Mouse (Mus musculus) bone marrow macrophage, adult 2 months (primary cell): ENCODE measurements around the gene Tmbim1.

Experiments used
- CTCF ChIP-seq: IDR thresholded peaks from 2 replicates; pipeline ENCODE4 v1.5.1; 2012; ENCODE audit warnings: low read depth, mild to moderate bottlenecking, low read length, moderate library complexity
- POLR2A ChIP-seq: IDR thresholded peaks from 2 replicates; pipeline ENCODE4 v1.6.1; 2012; ENCODE audit warnings: mild to moderate bottlenecking, low read depth, low read length, borderline replicate concordance

DNA sequence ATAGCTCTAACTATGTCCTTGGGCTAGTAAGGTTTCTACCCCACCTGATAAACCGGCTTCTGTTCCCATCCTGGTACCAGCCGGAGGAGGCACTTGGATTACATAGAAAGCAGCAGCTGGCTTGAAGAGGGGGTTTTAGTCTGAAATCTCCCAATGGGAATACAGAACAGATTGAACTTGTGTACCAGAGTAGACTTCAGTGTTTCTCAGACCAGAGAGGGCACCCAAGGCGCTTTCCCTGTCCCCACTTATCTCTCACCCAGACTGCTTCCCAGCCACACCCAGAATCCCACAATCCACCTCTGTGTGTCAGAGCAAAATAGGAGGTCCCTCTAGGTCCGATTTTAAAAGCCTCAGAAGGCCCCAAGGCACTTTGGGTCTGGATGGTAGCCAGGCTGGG is 17.1 kb downstream of the Tmbim1 start:
- TF ChIP-seq POLR2A (no peak), CTCF (no peak)
